Mouse (Mus musculus) forebrain, embryonic 12.5 days (tissue): ENCODE results near the gene Bfsp2. TPM values are rescaled to one million over a fixed set of nuclear protein-coding genes. Genes with fewer than 3 reads are reported as not detected.

ENCODE experiments used
- ATAC-seq: fragments of 200-750 bp; cut with Nextera tagmentation; 2 replicates; pipeline ENCODE4 v1.8.0; 2017; ENCODE audit warnings: moderate TSS enrichment; ENCODE audit not compliant: low FRiP score
- H3K27ac ChIP-seq: fragments of 300-500 bp; sonication (generic); 2 replicates; pipeline ENCODE4 v1.5.1; 2016; ENCODE audit warnings: mild to moderate bottlenecking
- H3K27me3 ChIP-seq: fragments of 300-500 bp; sonication (generic); 2 replicates; pipeline ENCODE4 v1.6.1; 2016; ENCODE audit warnings: mild to moderate bottlenecking
- H3K36me3 ChIP-seq: fragments of 300-500 bp; sonication (generic); replicated peaks from 2 replicates; pipeline ENCODE4 v1.6.1; 2016; ENCODE audit warnings: mild to moderate bottlenecking
- H3K4me1 ChIP-seq: fragments of 300-500 bp; sonication (generic); 2 replicates; pipeline ENCODE4 v1.6.1; 2016
- H3K4me2 ChIP-seq: fragments of 300-500 bp; sonication (generic); 2 replicates; pipeline ENCODE4 v1.6.1; 2016; ENCODE audit warnings: mild to moderate bottlenecking, moderate library complexity
- H3K4me3 ChIP-seq: fragments of 300-500 bp; sonication (generic); replicated peaks from 2 replicates; pipeline ENCODE4 v1.5.1; 2016; ENCODE audit warnings: mild to moderate bottlenecking
- H3K9ac ChIP-seq: fragments of 300-500 bp; sonication (generic); 2 replicates; pipeline ENCODE4 v1.6.1; 2016; ENCODE audit warnings: mild to moderate bottlenecking
- H3K9me3 ChIP-seq: fragments of 300-500 bp; sonication (generic); 2 replicates; pipeline ENCODE4 v1.6.1; 2016
- WGBS: fragments of 180-500 bp; shearing (Covaris S2); methylation state at CpG from one replicate; pipeline ENCODE4 v1.1.7; 2016; 5-methylcytosine and 5-hydroxymethylcytosine counted together
- polyA plus RNA-seq: library from polyadenylated mRNA; unstranded; fragments of >200 nt; fragmentation: Nextera tagmentation; extraction: Ambion mirVana; gene quantifications from 2 replicates; pipeline ENCODE4 v1.2.1, GENCODE M21; 2016

The Bfsp2 gene
- 2.7 and 3.0 TPM in 2 replicates for polyA plus RNA-seq

DNA sequence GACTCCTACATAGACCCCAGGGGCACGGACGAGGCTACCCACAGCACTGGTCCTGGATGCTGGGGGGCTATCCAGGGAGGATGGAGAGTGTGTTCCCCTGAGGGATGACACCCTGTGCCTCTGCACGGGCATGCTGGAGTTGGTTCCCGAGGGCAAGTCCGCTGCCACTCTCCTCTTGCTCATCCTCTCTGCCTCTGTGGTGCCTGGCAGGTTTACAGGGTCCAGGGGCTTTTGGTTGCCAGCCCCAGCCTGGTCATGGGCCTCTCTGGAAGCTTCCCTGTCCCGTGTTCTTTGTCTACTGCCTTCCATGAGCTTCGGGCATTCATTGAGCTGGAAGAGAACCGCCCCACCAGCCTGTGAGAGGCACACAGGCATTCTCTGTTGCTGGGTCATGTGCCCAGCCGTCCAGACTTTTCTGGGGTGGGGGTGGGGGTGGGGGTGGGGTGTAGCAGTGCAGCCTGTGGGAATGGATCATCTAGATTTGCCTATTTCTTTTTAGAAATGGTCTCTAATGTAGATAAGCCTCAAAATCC, at the start of gene Bfsp2:
TSS of gene Bfsp2 (minus strand) at position 377 of the 533 bp plus-strand sequence.
- Histone ChIP-seq H3K27ac (peak within 1 kb of the TSS; percentile 61), H3K4me2 (no peak within 1 kb of the TSS), H3K4me3 (no peak within 1 kb of the TSS), H3K9me3 (no peaks in the 10 kb centered on the region), H3K36me3 (no peaks in the 10 kb centered on the region), H3K9ac (no peak within 1 kb of the TSS), H3K27me3 (0 out of 2 replicates have a peak, but pooled peaks cover 5% of the 10 kb centered on the region), H3K4me1 (peaks cover 22% of the 10 kb centered on the region)
- 0 out of 2 replicates have a peak, but pooled peaks have one; percentile 43 for ATAC-seq
- WGBS = 62% methylated on average over 9 of the region's 9 CpGs

DNA sequence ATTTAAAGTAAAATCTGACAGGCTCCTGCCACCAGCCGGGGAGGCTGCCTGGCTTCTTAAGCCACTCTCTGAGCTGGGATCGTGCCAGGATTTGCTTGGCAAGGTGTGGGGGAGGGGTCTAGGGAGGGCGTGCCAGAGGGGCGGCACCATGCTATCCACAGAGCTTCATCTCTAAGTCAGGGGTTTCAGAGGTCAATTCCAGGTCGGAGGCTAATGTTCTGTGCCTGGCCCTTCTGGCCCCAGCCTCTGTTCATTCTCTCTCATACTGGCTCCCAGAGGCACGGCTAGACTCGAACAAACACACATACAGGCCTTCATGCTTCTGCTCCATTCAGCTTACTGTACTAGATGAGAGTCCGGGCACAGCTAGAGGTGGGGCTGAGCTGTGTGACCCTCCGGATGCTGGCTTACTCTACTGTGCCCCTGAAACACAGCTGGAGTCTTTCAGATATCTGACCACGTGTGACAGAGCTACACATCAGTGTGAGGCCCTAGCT, 44.9 kb upstream of the Bfsp2 start:
- Histone ChIP-seq H3K27ac (peak overlapping the region; percentile 87), H3K4me2 (no peak overlapping the region; the same call in 1 of the 2 replicates), H3K9me3 (no peaks in the 10 kb centered on the region), H3K27me3 (no peaks in the 10 kb centered on the region; the same call in 1 of the 2 replicates), H3K36me3 (no peaks in the 10 kb centered on the region), H3K4me3 (no peak overlapping the region), H3K9ac (no peak overlapping the region), H3K4me1 (peaks cover 35% of the 10 kb centered on the region)
- 18% methylated on average over 10 of the region's 10 CpGs for WGBS
- peak; percentile 84 for ATAC-seq

DNA sequence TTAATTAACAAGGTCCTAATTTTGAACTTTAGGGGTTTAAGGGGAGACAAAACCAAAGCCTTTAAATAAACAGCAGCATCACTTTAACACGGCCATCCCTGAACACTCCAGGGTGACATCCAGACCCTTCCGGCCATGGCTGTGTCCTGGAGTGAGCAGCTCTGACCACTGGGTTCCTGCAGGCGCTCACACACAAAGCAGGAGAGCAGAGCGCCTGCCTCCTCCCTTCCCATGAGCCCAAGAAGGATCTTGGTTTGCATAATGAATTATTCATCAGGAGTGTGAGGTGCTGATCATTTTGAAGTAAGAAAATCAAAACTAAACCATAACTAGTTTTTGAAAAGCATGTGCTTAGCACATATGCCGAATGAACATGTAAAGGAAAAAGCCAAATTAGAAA, 44.4 kb upstream of the Bfsp2 start:
- Histone ChIP-seq H3K4me2 (peak overlapping the region; percentile 15), H3K4me3 (no peak overlapping the region), H3K9ac (0 out of 2 replicates have a peak overlapping the region, but pooled peaks have one; percentile 14), H3K27me3 (no peaks in the 10 kb centered on the region; the same call in 1 of the 2 replicates), H3K4me1 (peaks cover 35% of the 10 kb centered on the region), H3K27ac (peak overlapping the region; percentile 76), H3K36me3 (no peaks in the 10 kb centered on the region), H3K9me3 (no peaks in the 10 kb centered on the region)
- 11% methylated on average over 5 of the region's 5 CpGs for WGBS
- peak; percentile 89 for ATAC-seq

DNA sequence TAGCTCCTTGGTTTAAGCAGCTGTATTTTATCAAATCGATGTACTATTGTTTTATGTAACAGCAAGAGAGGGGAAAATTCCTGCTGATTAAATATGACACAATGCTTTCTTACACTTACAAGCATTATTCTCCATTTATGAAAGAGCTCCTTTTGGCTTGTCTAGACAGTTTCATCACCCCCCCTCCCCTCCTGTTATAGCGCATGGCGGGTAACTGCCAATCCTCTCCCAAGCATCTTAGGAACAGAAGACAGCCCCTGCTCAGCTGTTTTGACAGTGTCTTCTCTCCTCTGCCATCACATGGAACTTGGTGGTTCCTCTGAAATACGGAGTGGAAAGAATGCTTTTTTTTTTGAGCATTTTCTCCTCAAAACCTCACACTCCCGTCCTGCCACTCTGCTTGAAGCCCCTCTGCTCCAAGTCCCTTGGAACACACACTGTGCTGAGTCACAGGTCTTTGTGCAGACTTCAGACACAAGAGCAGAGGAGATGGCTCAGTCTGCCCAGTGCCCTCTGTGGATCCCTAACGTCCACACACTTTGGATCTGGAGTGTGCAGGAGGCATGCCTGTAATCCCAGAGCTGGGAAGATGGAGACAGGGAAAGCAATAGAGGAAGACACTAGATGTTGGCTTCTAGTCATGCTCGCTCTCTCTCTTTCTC, 43.7 kb upstream of the Bfsp2 start:
- H3K9me3 ChIP-seq = no peaks in the 10 kb centered on the region
- H3K27ac ChIP-seq = peak overlapping the region; percentile 76
- peaks cover 35% of the 10 kb centered on the region for H3K4me1 ChIP-seq
- peak; percentile 6 for ATAC-seq
- H3K4me3 ChIP-seq = no peak overlapping the region
- H3K4me2 ChIP-seq = peak overlapping the region; percentile 15; the same call in 1 of the 2 replicates
- 50% methylated on average over 7 of the region's 7 CpGs for WGBS
- H3K27me3 ChIP-seq = no peaks in the 10 kb centered on the region; the same call in 1 of the 2 replicates
- H3K9ac ChIP-seq = 0 out of 2 replicates have a peak overlapping the region, but pooled peaks have one; percentile 14
- H3K36me3 ChIP-seq = no peaks in the 10 kb centered on the region

DNA sequence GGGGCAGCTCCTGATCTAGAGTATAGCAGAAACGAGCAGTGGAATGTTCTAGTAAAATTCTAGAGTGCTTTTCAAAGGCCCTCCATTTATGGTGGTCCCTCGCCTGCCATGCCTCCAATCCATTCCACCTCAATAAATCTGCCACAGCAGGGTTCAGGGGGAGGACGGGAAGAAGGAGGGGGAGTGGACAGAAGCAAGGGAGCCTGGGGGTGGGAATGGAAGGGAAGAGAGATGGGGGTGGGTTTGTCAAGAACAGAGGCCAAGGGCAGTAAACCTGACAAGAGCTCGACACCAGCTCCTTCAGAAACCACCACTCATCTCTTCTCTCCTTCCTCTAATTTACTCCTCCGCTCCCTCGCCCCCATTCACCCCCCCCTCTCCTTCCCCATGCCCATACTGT, 42.8 kb upstream of the Bfsp2 start:
- Histone ChIP-seq H3K4me3 (no peak overlapping the region), H3K27ac (0 out of 2 replicates have a peak overlapping the region, but pooled peaks have one; percentile 50), H3K9me3 (no peaks in the 10 kb centered on the region), H3K27me3 (no peaks in the 10 kb centered on the region), H3K4me1 (peaks cover 35% of the 10 kb centered on the region), H3K9ac (no peak overlapping the region), H3K4me2 (no peak overlapping the region), H3K36me3 (no peaks in the 10 kb centered on the region)
- WGBS = 63% methylated on average over 6 of the region's 6 CpGs
- ATAC-seq = no peak

DNA sequence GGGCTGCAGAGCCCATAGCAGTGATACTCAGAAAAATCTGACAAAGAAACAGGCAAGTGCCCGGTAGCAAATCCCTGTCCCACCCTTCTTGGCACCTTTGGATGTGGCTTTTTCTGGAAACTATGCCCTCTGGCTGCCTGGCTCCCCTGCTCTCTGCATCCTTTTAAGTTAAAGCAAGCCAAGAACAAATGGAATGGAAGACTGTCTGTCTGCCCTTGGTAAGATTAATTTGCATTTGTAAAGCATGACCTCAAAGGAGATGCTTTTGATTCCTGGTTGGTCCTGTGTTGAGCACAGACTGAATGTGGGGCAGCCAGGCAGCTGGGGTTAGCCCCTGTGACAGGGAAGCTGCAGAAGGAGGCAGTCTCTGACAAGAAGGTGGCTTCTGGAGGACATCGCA, 33.7 kb upstream of the Bfsp2 start:
- no peak for ATAC-seq
- no peak overlapping the region for H3K9ac ChIP-seq
- no peaks in the 10 kb centered on the region for H3K9me3 ChIP-seq
- H3K4me2 ChIP-seq = no peak overlapping the region
- H3K27ac ChIP-seq = peak overlapping the region; percentile 66
- H3K4me1 ChIP-seq = peaks cover 9% of the 10 kb centered on the region
- H3K36me3 ChIP-seq = no peaks in the 10 kb centered on the region
- H3K27me3 ChIP-seq = no peaks in the 10 kb centered on the region
- 42% methylated on average over 2 of the region's 2 CpGs for WGBS
- H3K4me3 ChIP-seq = no peak overlapping the region

DNA sequence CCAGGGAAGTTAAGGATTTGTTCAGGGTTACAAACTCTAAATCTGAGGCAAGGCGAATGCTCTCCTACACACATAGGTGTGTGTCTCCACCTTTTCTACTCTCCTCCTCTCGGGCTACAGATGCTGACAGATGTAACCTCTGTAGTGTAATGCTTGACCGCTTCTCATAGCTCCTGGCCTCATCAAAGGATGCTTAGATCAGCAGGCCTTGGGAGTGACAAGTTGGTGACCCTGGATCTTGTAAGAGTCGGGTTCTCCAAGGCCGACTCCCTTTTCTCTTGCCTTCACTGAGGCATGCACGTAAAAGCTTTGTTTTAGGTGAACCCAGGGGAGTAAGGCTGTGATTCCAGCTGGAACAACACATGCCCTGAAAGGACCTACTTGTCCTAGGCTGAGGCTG, 32.0 kb upstream of the Bfsp2 start:
- Histone ChIP-seq H3K9me3 (no peaks in the 10 kb centered on the region), H3K9ac (no peak overlapping the region), H3K4me3 (no peak overlapping the region), H3K27me3 (no peaks in the 10 kb centered on the region), H3K27ac (no peak overlapping the region), H3K36me3 (no peaks in the 10 kb centered on the region), H3K4me2 (no peak overlapping the region), H3K4me1 (peaks cover 10% of the 10 kb centered on the region)
- no peak for ATAC-seq
- 83% methylated on average over 6 of the region's 6 CpGs for WGBS

DNA sequence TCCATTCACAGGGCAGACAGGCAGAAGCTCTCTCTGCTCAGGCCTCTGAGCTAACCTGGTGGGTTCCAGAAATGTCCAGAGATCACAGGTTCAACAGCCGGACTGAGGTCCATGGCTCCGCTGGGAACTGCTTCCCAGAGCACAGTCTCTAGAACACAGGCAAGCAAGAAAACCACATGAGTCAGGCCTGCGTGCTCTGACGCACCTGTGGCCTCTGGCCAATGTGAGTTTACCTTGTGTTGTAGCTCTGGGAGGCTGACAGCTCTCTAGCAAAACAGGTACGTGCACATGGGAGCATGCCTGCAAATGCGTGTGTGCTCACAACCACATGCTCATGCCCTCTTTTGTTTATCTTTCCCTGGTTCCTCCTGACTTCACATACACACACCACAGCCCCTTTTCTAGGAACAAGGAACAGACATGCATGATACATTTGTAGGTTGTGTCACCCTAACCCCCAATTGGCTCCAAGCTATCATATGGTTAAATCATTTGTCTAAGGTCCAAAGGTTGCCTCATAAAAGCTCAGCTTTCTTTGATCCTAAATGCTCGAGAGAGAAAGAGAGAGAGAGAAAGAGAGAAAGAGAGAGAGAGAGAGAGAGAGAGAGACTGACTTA, 26.9 kb upstream of the Bfsp2 start:
- no peak overlapping the region for H3K4me3 ChIP-seq
- peak overlapping the region; percentile 62 for H3K27ac ChIP-seq
- no peak for ATAC-seq
- H3K4me1 ChIP-seq = peaks cover 45% of the 10 kb centered on the region
- no peaks in the 10 kb centered on the region for H3K9me3 ChIP-seq
- no peaks in the 10 kb centered on the region for H3K36me3 ChIP-seq
- H3K27me3 ChIP-seq = 0 out of 2 replicates have a peak, but pooled peaks cover 2% of the 10 kb centered on the region
- no peak overlapping the region for H3K4me2 ChIP-seq
- no peak overlapping the region for H3K9ac ChIP-seq
- 79% methylated on average over 7 of the region's 7 CpGs for WGBS

DNA sequence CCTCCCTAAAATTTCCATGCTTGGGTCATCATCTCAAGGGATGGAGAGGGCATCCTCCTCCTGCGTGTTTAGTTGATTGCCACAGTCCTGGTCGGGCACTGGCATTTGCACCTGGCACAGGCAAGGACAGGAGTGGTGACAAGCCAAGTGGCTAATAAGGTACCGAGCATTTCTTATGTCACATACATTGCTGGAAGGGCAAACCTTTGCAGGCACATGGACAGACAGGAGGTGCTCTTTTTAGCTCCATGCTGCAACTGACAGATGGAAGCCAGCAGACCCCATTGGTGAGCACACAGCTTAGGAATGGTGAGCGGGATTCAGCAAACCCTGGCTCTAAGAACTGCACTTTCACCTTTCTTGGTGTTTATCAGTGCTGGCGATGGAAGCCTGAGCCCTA, 24.8 kb upstream of the Bfsp2 start:
- WGBS = 40% methylated on average over 5 of the region's 5 CpGs
- no peaks in the 10 kb centered on the region for H3K36me3 ChIP-seq
- no peak overlapping the region for H3K9ac ChIP-seq
- no peak overlapping the region for H3K4me3 ChIP-seq
- H3K4me2 ChIP-seq = no peak overlapping the region
- ATAC-seq = peak; percentile 37
- H3K27ac ChIP-seq = peak overlapping the region; percentile 84
- H3K27me3 ChIP-seq = 0 out of 2 replicates have a peak, but pooled peaks cover 2% of the 10 kb centered on the region
- peaks cover 55% of the 10 kb centered on the region for H3K4me1 ChIP-seq
- no peaks in the 10 kb centered on the region for H3K9me3 ChIP-seq

DNA sequence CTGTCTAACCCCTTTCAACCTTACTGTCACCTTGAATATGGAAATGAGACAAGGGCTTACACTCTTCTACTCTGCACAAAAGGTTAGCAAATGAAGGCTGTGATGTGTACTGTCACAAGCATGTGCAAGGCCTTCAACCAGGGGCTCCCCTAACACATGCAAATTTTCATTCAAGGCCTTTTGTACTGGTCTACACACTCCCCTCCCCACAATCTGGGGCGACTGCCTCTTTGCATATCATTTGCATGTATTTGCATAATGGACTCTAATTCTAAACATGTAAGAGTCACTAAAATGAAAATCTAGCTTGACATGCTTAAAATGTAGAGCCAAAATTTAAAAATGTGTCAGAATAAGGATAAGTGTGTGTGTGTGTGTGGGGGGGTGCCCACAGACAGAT, 24.4 kb upstream of the Bfsp2 start:
- 12% methylated on average over 1 of the region's 1 CpGs for WGBS
- Histone ChIP-seq H3K9ac (no peak overlapping the region), H3K4me1 (peaks cover 58% of the 10 kb centered on the region), H3K27ac (peak overlapping the region; percentile 84), H3K36me3 (no peaks in the 10 kb centered on the region), H3K27me3 (0 out of 2 replicates have a peak, but pooled peaks cover 3% of the 10 kb centered on the region), H3K4me2 (no peak overlapping the region), H3K4me3 (no peak overlapping the region), H3K9me3 (no peaks in the 10 kb centered on the region)
- peak; percentile 93 for ATAC-seq

DNA sequence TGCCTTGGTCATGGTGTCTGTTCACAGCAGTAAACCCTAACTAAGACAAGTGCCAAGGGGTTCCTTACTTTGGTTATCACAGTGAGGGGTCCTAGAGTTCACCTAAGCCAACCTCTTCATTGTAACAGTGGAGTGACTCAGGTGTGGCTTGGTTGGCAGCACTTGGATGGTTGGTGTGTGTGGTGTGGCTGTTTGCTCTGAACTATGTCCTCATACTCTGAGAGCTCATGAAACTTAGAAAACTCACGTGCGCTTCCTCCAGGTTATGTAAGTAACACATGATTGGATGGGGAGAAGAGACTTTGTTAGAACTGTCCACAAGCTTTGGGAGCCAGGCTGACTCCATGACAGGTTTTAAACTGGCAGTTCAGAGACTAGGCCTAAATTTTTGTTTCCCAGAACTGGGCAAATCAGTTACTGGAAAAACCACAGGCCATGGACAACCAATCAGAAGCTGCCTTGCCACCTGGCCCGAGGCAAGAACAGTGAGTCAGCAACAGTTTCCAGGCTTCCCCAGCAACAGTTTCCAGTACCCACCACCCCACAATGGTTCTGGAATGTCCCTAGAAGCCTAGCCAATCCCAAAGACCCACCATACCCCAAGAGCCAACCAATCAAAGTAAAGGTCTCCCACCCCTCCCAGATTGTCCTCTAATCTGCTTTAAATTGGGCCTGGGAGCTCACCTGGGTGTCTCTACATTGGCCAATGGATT, 23.5 kb upstream of the Bfsp2 start:
- Histone ChIP-seq H3K9me3 (no peaks in the 10 kb centered on the region), H3K36me3 (0 out of 2 replicates have a peak, but pooled peaks cover 2% of the 10 kb centered on the region), H3K4me3 (no peak overlapping the region), H3K27ac (peak overlapping the region; percentile 84), H3K4me1 (peaks cover 64% of the 10 kb centered on the region), H3K9ac (no peak overlapping the region), H3K27me3 (peaks cover 10% of the 10 kb centered on the region; the same call in 1 of the 2 replicates), H3K4me2 (no peak overlapping the region)
- no peak for ATAC-seq
- 82% methylated on average over 3 of the region's 3 CpGs for WGBS

DNA sequence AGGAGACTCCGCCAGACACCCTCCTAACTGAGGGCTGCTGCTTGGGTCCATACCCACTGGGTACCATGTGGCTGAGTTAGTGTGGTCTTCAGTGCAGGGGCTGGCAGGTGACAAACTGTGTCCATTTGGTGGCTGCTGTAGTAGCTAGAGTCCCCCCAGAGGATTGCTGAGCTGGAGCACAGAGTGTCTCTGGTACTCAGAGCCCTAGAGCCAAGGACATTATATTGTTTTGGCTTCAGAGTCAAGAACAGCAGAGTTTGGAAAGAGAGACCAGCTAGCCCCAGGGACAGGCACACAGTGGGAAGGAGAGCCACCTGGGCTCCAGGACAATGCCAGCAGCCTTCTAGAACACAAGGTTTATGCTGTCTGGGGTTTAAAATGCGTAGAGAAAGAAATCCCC, 22.4 kb upstream of the Bfsp2 start:
- Histone ChIP-seq H3K36me3 (0 out of 2 replicates have a peak, but pooled peaks cover 6% of the 10 kb centered on the region), H3K27ac (peak overlapping the region; percentile 82), H3K4me1 (peaks cover 64% of the 10 kb centered on the region), H3K4me3 (no peak overlapping the region), H3K4me2 (no peak overlapping the region), H3K9ac (0 out of 2 replicates have a peak overlapping the region, but pooled peaks have one; percentile 17), H3K27me3 (peaks cover 10% of the 10 kb centered on the region; the same call in 1 of the 2 replicates), H3K9me3 (no peaks in the 10 kb centered on the region)
- no peak for ATAC-seq
- WGBS = 82% methylated on average over 2 of the region's 2 CpGs
